Mouse (Mus musculus) right cerebral cortex, postnatal 10 days (tissue): ENCODE measurements around the gene Slc2a5.

Source experiments
- DNase-seq, 2 experiments: peaks; one replicate each; pipeline ENCODE4 v3.0.0; 2021; ENCODE audit warnings: low spot score in 2 of 2

Gene Slc2a5

GRCm38 (mm10) chr4:150140346-150140745 lies 21.3 kb downstream of the Slc2a5 start:
- DNase-seq: no peak

DNA sequence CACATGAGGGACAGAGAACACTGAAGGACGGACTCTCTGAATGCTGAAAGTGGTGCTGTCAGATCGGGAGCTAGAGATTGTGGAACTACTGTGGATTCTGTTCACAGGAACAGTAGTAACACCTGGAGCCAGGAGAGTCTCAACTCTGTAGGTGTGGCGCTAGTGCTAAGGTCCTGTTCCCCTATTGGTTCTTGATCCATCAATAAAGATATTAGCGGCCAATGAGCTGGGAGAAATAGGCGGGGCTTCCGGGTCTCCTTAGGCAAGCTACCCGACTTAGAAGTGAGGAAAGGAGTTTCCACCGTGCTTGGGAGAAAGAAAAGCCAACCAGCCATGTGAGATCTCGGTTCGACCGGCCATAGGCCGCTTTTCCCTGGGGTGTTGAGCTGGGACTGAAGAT lies 25.2 kb downstream of the Slc2a5 start:
- no peak for DNase-seq

- DNase-seq: no peak
Observed at GRCm38 (mm10) chr4:150146286-150146685, 27.2 kb downstream of the Slc2a5 start.

GRCm38 (mm10) chr4:150151045-150151444 lies 32.0 kb downstream of the Slc2a5 start:
- DNase-seq: no peak

DNA sequence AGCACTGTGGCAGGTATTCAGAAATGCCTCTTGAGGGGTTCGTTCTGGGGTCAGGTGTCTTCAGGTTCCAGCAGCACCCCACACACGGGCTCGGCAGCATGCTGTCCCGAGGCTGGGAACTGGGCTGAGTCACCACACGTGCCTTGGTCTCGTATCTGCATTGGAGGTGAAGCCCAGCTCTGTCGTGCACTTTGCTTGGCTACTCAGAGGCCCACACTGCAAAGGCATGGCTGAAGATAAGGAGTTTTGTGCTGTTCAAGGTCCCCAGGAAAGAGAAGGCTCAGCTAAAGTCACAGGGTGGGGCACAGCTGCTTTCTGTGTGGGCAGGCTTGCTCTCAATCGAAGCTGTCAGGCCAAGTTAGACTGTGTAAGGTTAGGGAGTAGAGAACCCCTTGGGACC lies 33.4 kb downstream of the Slc2a5 start:
- DNase-seq: no peak

GRCm38 (mm10) chr4:150155301-150155700 lies 36.2 kb downstream of the Slc2a5 start:
- no peak for DNase-seq

- no peak for DNase-seq
Observed at GRCm38 (mm10) chr4:150155731-150156130, 36.6 kb downstream of the Slc2a5 start.

DNA sequence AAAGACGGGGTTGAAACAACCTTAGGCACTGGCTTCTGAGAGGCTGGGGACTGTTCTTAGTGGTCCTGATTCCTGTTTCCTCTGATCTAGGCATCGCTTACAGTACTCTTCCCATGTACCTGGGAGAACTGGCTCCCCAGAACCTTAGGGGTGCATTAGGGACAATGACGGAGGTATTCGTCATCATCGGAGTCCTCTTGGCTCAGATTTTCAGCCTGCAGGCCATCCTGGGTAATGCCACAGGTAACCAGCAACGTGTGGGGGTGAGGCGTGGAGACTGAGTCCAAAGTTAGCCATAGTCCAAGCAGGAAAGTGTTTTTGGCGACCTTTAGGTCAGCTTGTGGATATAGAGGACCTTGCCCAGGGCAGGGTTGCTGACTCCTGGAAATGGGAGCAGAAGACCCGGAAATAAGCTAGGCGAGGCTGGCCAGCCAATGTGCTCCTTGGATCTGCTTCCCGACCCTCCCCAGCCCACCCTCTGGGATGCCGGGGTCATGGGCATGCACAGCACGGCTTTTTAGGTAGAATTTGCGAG lies 38.3 kb downstream of the Slc2a5 start:
- no peak for DNase-seq

- no peak for DNase-seq
Observed at GRCm38 (mm10) chr4:150159458-150159857, 40.4 kb downstream of the Slc2a5 start.

- DNase-seq: no peak
Observed at GRCm38 (mm10) chr4:150162561-150163169, 43.6 kb downstream of the Slc2a5 start.

GRCm38 (mm10) chr4:150164875-150165274 lies 45.8 kb downstream of the Slc2a5 start:
- no peak for DNase-seq

DNA sequence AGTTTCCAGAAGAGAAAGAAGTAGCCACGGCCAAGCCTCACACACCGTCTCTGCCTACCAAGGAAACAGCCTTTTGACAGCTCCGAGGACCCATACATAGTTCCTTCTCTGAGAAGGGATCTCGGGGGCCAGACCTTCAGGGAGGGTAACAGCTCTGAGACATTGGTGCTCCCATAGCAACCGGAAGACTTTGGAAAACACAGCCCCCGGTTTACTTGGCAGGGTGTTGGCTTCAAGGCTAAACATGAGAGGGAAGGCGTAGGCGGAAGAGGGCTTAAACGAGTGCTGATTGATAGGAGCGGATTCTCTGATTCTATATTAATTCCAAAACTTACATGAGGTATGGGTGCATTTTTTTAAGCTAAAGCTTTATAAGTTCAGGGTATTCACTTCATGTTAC lies 49.3 kb downstream of the Slc2a5 start:
- peak; percentile 62 to 76 for DNase-seq

DNA sequence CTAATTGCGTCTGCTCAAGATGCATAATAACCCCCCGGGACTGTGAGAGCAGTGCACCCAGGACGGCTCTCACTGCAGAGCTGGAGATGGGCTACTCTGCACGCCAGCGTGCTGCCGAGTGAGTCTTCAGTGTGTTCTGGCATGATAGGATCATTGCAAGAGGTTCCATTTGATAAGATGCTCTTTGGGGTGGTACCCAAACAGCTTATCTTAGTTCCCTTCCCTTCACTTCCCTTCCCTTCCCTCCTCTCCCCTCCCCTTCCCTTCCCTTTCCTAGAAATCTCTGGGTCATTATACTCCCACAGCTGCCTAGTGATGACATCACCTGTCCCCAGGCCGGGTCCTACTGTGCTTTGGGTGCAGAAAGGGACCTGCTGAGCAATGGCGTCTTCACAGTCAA lies 53.0 kb downstream of the Slc2a5 start:
- DNase-seq: no peak

DNA sequence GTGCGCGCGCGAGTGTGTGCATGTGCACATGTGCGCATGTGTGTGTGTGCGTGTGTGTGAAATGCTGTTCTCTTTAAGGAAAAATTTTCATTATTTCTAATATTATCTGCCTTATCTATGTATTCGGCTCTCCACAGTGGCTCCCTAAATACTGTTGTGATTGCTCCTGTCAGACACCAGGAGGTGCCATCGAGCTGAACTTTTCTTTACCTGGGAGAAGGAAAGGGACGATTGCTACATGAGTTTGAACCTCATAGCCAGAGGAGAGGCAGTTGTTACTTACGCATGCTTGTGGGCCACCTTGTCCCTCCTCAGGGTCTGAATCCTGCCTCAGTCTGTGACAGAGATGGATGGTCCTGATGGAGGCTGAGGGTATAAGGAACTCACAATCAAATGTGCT lies 54.2 kb downstream of the Slc2a5 start:
- peak; percentile 42 to 64 for DNase-seq

DNA sequence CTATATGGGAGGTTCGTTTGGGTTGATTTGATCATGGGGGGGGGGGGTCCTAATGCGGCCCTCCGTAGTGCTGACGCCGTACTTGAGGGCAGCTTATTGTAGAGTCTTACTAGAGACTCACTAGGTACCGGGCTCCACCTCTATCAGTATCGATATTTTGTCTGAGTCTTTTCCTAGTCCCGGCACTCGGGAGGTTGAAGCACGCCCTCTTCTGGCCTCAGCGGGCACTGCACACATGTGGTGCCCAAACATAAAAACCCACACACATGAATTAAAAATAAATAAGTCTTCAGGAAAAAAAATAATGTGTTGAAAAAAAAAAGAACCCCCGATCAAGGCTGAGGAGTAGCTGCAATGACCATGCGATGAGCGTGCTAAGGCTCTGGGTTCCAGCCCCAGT lies 54.9 kb downstream of the Slc2a5 start:
- DNase-seq: no peak

DNA sequence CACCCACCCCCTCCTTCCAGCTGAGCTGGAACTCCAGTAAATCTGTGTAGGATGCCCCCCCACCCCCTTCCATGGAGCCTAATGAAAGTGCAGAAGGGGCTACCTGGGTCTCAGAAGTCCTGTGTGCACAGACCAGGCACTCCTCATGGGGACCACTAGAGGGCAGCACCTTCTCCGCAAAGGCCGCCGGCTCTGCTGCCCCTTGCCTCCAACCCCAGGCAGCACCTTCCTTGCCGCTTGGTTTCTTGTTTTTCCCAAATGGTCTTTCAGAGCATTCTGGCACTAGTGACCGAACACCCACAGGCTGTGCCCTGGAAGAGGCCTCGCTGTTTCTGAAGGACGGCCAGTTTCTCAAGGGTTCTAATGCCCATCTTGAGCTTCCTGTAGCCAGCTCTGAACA lies 57.5 kb downstream of the Slc2a5 start:
- peak in 1 of 2 experiments; percentile 35 for DNase-seq

DNA sequence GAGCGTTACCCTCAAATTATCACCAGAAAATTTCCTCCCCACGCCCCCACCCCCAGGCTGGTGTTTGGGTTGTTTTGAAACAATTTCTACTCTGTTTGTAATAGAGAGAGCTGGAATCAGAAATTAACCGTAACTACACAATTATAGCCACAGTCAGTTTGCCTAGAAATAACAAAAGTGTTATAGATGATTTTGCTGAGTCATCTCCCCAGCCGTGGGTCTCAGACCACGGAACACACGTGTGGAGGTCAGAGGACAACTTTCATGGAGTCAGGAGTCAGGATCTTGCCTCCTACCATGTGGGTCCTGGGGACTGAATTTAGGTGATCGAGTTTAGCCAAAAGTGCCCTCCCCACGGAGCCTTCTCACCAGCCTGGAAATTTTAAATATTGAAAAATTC lies 58.0 kb downstream of the Slc2a5 start:
- DNase-seq: no peak

GRCm38 (mm10) chr4:150178131-150178530 lies 59.0 kb downstream of the Slc2a5 start:
- no peak for DNase-seq

DNA sequence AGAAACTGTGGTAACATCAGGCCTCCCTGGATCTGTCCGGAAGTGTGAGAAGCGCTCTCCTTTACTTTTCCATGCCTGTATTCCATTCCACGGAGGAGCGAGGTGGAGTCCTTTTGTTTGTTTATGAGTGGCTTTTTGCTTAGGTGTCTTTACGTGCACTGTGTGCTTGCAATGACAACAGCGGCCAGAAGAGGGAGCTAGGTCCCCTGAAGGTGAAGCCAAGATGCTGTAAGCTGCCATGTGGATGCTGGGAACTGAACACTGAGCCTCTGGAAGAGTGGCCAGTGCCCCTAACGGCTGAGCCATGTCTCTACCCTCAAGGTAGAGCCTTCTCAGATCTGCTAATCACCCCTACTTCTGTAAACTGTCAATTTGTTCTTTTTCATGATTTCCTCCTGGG lies 62.2 kb downstream of the Slc2a5 start:
- no peak for DNase-seq

DNA sequence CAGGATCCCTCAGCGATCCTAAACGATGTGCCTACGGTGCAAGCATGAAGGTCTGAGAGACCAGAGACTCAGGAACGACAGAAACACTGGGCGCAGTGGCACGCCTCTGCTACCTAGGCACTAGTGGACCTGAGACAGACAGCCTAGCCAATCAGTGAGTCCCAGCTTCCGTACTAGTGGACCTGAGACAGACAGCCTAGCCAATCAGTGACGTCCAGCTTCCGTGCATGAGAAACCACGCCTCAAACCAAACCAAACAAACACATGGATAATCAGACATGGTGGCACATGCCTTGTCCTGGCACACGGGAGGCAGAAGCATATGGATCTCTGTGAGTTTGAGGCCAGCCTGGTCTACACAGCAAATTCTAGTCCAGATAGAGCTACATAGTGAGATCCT lies 69.2 kb downstream of the Slc2a5 start:
- no peak for DNase-seq

GRCm38 (mm10) chr4:150192199-150192598 lies 73.1 kb downstream of the Slc2a5 start:
- no peak for DNase-seq
